Mouse (Mus musculus): Measurements from ENCODE around the gene Usp13. TPM values are rescaled to one million over a fixed set of nuclear protein-coding genes. Genes with fewer than 3 reads are reported as not detected.
A peak's percentile ranks its signal among the peaks of the same experiment; 100 is the strongest.

Usp13 gene
- 1.1 TPM in 2 replicates for polyA plus RNA-seq (2015; fragmentation: Nextera tagmentation; extraction: Ambion mirVana)

- TF ChIP-seq CTCF (IDR thresholded peaks at IDR 0.05; ENCODE audit: low read depth) (peak; percentile 43), EP300 (optimal IDR thresholded peaks at IDR 0.05) (no peak)
- Histone ChIP-seq H3K4me1 (replicated peaks; ENCODE audit: control insufficient read depth, insufficient read depth) (no peaks in the 10 kb centered on the region), H3K4me2 (replicated peaks; ENCODE audit: low read depth) (peak within 1 kb of the TSS; percentile 89), H3K36me3 (ENCODE audit: control insufficient read depth, insufficient read depth, low read length) (no peaks in the 10 kb centered on the region), H3K27ac (replicated peaks) (peak within 1 kb of the TSS; percentile 69), H3K9me3 (ENCODE audit: control insufficient read depth, low read length) (no peaks in the 10 kb centered on the region), H3K27me3 (ENCODE audit: control insufficient read depth, insufficient read depth, low read length) (no peaks in the 10 kb centered on the region), H3K4me3 (ENCODE audit: low read depth, low read length) (peak within 1 kb of the TSS; percentile 70), H3K9ac (ENCODE audit: low read length) (peak within 1 kb of the TSS; percentile 65)
- ATAC-seq (ENCODE audit: low FRiP score, low TSS enrichment) = peak; percentile 63
- 1% methylated on average over 72 of the region's 84 CpGs for WGBS
- DNase-seq (ENCODE audit: low spot score) = peak; percentile 53
Measured at GRCm38 (mm10) chr3:32817357-32818326, at the start of gene Usp13. TSS of gene Usp13 (plus strand) at chr3:32817546.

GRCm38 (mm10) chr3:32770781-32771180 is 46.6 kb upstream of the Usp13 start:
- Histone ChIP-seq H3K4me3 (ENCODE audit: low read depth, low read length) (no peak overlapping the region), H3K27me3 (ENCODE audit: control insufficient read depth, insufficient read depth, low read length) (no peaks in the 10 kb centered on the region), H3K27ac (replicated peaks) (no peak overlapping the region), H3K4me2 (replicated peaks; ENCODE audit: low read depth) (no peak overlapping the region), H3K9me3 (ENCODE audit: control insufficient read depth, low read length) (no peaks in the 10 kb centered on the region), H3K36me3 (ENCODE audit: control insufficient read depth, insufficient read depth, low read length) (no peaks in the 10 kb centered on the region), H3K4me1 (replicated peaks; ENCODE audit: control insufficient read depth, insufficient read depth) (no peaks in the 10 kb centered on the region), H3K9ac (ENCODE audit: low read length) (no peak overlapping the region)
- ATAC-seq (ENCODE audit: low FRiP score, low TSS enrichment) = no peak
- no peak for DNase-seq (ENCODE audit: low spot score)
- WGBS = 59% methylated on average over 2 of the region's 2 CpGs
- TF ChIP-seq CTCF (IDR thresholded peaks at IDR 0.05; ENCODE audit: low read depth) (no peak), EP300 (optimal IDR thresholded peaks at IDR 0.05) (no peak)

GRCm38 (mm10) chr3:32817001-32817356 is 367 bp upstream of the Usp13 start:
- H3K4me3 ChIP-seq (ENCODE audit: low read depth, low read length) = peak overlapping the region; percentile 70
- no peaks in the 10 kb centered on the region for H3K36me3 ChIP-seq (ENCODE audit: control insufficient read depth, insufficient read depth, low read length)
- H3K4me1 ChIP-seq (replicated peaks; ENCODE audit: control insufficient read depth, insufficient read depth) = no peaks in the 10 kb centered on the region
- DNase-seq (ENCODE audit: low spot score) (no peak), ATAC-seq (ENCODE audit: low FRiP score, low TSS enrichment) (no peak)
- TF ChIP-seq CTCF (IDR thresholded peaks at IDR 0.05; ENCODE audit: low read depth) (no peak), EP300 (optimal IDR thresholded peaks at IDR 0.05) (no peak)
- peak overlapping the region; percentile 69 for H3K27ac ChIP-seq (replicated peaks)
- 5% methylated on average over 9 of the region's 9 CpGs for WGBS
- peak overlapping the region; percentile 89 for H3K4me2 ChIP-seq (replicated peaks; ENCODE audit: low read depth)
- H3K9ac ChIP-seq (ENCODE audit: low read length) = peak overlapping the region; percentile 65
- H3K9me3 ChIP-seq (ENCODE audit: control insufficient read depth, low read length) = no peaks in the 10 kb centered on the region
- H3K27me3 ChIP-seq (ENCODE audit: control insufficient read depth, insufficient read depth, low read length) = no peaks in the 10 kb centered on the region

- 5% methylated on average over 12 of the region's 12 CpGs for WGBS
- TF ChIP-seq EP300 (optimal IDR thresholded peaks at IDR 0.05) (no peak), CTCF (IDR thresholded peaks at IDR 0.05; ENCODE audit: low read depth) (no peak)
- H3K4me2 ChIP-seq (replicated peaks; ENCODE audit: low read depth) = peak overlapping the region; percentile 89
- H3K4me3 ChIP-seq (ENCODE audit: low read depth, low read length) = peak overlapping the region; percentile 70
- DNase-seq (ENCODE audit: low spot score) = no peak
- H3K9ac ChIP-seq (ENCODE audit: low read length) = 0 out of 2 replicates have a peak overlapping the region, but pooled peaks have one; percentile 65
- no peaks in the 10 kb centered on the region for H3K36me3 ChIP-seq (ENCODE audit: control insufficient read depth, insufficient read depth, low read length)
- no peak for ATAC-seq (ENCODE audit: low FRiP score, low TSS enrichment)
- H3K4me1 ChIP-seq (replicated peaks; ENCODE audit: control insufficient read depth, insufficient read depth) = no peaks in the 10 kb centered on the region
- no peaks in the 10 kb centered on the region for H3K27me3 ChIP-seq (ENCODE audit: control insufficient read depth, insufficient read depth, low read length)
- H3K27ac ChIP-seq (replicated peaks) = no peak overlapping the region
- no peaks in the 10 kb centered on the region for H3K9me3 ChIP-seq (ENCODE audit: control insufficient read depth, low read length)
Measured at GRCm38 (mm10) chr3:32818327-32818900, 1.1 kb downstream of the Usp13 start.

- DNase-seq (ENCODE audit: low spot score) (peak; percentile 19), ATAC-seq (ENCODE audit: low FRiP score, low TSS enrichment) (peak; percentile 16; the same call in 1 of the 2 replicates)
- Histone ChIP-seq H3K27me3 (ENCODE audit: control insufficient read depth, insufficient read depth, low read length) (no peaks in the 10 kb centered on the region), H3K4me3 (ENCODE audit: low read depth, low read length) (no peak overlapping the region), H3K27ac (replicated peaks) (no peak overlapping the region), H3K9ac (ENCODE audit: low read length) (no peak overlapping the region), H3K4me1 (replicated peaks; ENCODE audit: control insufficient read depth, insufficient read depth) (no peaks in the 10 kb centered on the region), H3K36me3 (ENCODE audit: control insufficient read depth, insufficient read depth, low read length) (no peaks in the 10 kb centered on the region), H3K9me3 (ENCODE audit: control insufficient read depth, low read length) (no peaks in the 10 kb centered on the region), H3K4me2 (replicated peaks; ENCODE audit: low read depth) (no peak overlapping the region)
- TF ChIP-seq CTCF (IDR thresholded peaks at IDR 0.05; ENCODE audit: low read depth) = no peak
- TF ChIP-seq EP300 (optimal IDR thresholded peaks at IDR 0.05) = no peak
- WGBS = 17% methylated on average over 3 of the region's 3 CpGs
Measured at GRCm38 (mm10) chr3:32822620-32823019, 5.3 kb downstream of the Usp13 start.

Data from stomach, postnatal 0 days (tissue).